Mouse (Mus musculus) skeletal muscle tissue, postnatal 0 days (tissue): ENCODE measurements around the gene Speer4e. TPM values are rescaled to one million over a fixed set of nuclear protein-coding genes. Genes with fewer than 3 reads are reported as not detected.

ENCODE experiments used
- polyA plus RNA-seq: library from polyadenylated mRNA; unstranded; fragments of >200 nt; fragmentation: Nextera tagmentation; extraction: Ambion mirVana; gene quantifications from 2 replicates; pipeline ENCODE4 v1.2.1, GENCODE M21; 2015

Gene Speer4e
- polyA plus RNA-seq, result not detected in 2 replicates

GRCm38 (mm10) chr5:14938329-14938728 is at the start of gene Speer4e:
Speer4e (minus strand) TSS chr5:14938429.

DNA sequence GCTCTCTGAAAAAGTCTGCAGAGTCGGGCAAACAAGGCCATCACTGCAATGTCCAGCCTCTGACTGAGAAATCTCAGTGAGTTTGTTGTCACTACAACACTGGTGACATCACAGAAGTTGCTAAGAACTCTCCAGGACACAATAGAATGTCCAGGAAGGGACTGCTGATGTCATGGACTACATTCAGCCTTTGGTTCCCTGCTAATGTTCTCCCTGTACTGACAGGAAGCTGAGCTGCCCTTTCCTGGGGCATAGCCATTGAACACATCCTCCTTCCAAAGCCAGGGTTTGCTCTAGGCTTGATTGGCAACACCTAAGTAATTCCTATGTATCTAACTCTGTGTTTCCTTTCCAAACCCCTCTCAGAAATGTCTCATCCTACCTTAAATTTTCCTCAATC is 40.6 kb upstream of the Speer4e start, which contains the start of gene Gm10354:
TSS of gene Gm10354 (minus strand) at position 101 of the 400 bp plus-strand sequence.

GRCm38 (mm10) chr5:14914799-14915198 is 23.4 kb downstream of the Speer4e start, which contains the start of gene Gm9758:
Gm9758 (minus strand) TSS chr5:14914899.

Other genes starting within 250 kb of the Speer4e start
- gene Gm9758, start 23.5 kb downstream of the Speer4e start, polyA plus RNA-seq, result not detected in 2 replicates
- not detected in 2 replicates for gene Gm10354, start 40.5 kb upstream of the Speer4e start, polyA plus RNA-seq
- gene Gm17019, start 94.6 kb upstream of the Speer4e start, polyA plus RNA-seq, result not detected in 2 replicates